Mouse (Mus musculus): Measurements from ENCODE around the gene Gm49354. TPM values are rescaled to one million over a fixed set of nuclear protein-coding genes. Genes with fewer than 3 reads are reported as not detected.
"Not testable (repeated sequence)": the region's sequence is repeated elsewhere in the genome, so short reads cannot be mapped to it uniquely, and the experiment has no call there.

Gm49354 gene
- total RNA-seq, 2 experiments from 2014 or later: not detected

DNA sequence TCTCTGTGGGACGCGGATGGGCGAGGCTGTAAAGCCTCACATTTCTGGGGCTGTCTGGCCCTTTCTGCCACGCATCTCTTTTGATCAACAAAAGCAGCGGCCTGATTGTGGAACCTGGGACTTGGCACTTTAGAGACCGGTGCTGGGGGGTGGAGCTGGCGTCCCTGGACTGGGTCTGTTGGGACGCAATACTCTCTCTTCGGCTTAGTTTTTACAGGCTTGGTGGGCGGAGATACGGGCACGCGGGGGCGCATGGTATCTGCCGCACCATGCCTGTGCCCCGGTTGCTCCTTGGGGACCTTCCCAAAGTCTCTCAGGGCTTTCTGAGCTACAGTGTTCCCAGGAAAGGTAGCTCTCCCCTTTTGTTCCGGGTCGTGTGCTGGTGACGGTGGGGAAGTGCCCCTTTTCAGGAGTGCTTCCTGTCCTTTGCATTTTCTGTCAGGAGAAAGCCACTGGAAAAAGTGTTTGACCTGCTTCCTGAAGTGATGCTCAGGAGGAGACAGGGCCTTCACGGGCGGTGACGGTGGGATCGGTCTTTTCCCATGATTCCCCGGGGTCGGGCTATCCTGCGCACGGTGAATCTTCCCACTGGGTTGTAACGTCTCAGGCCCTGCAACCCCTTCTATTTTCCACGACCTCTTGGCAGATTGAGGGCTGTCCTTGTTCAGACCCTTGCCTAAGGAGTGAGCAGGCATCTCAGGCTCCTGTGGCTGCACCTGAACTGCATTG, 55.7 kb downstream of the Gm49354 start:
- intact Hi-C loops (cut with DNase I): loop anchor here (5.0 to 10.0 kb wide), 2 partner anchors 49 to 192 kb away; partner anchors contain the start of gene Golm1
- no peak for DNase-seq (ENCODE audit: extremely low spot score in 1 of 2, low spot score in 2 of 2)

DNA sequence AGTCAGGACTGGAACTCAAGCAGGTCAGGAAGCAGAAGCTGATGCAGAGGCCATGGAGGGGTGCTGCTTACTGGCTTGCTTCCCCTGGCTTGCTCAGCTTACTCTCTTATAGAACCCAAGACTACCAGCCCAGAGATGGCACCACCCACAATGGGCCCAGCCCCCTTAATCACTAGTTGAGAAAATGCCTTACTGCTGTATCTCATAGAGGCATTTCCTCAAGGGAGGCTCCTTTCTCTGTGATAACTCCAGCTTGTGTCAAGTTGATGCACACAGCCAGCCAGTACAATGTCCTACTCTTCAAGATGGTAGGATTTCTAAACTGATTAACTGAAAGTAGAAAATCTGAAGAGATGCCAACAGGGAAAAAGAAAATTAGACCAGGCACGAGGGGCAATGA, 60.0 kb downstream of the Gm49354 start:
- not testable (repeated sequence) for DNase-seq (ENCODE audit: extremely low spot score in 1 of 2, low spot score in 2 of 2)
- intact Hi-C loops (cut with DNase I): loop anchor here (10.0 kb wide), 1 partner anchor 187 kb away; no protein-coding TSS in a partner anchor

DNA sequence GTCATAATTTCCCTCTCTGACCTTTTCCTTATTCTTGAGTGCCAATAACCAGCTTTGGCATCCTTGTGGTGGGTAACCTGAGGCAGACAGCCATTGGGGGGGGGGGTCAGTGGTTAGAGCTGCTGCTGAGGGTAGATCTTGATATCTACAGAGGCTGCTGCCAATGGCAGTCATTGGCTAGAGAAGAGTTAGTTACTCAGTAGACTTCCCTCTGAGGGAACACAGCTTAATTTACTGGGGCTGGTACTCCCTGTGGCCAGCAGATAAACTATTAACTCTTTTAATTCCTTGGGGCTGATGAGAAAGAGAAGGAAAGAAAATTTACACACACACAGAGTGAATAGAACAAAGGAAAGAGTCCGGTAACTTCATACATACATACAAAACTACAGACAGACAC, 62.6 kb downstream of the Gm49354 start:
- no peak for DNase-seq (ENCODE audit: extremely low spot score in 1 of 2, low spot score in 2 of 2)
- intact Hi-C loops (cut with DNase I): no loop called here

DNA sequence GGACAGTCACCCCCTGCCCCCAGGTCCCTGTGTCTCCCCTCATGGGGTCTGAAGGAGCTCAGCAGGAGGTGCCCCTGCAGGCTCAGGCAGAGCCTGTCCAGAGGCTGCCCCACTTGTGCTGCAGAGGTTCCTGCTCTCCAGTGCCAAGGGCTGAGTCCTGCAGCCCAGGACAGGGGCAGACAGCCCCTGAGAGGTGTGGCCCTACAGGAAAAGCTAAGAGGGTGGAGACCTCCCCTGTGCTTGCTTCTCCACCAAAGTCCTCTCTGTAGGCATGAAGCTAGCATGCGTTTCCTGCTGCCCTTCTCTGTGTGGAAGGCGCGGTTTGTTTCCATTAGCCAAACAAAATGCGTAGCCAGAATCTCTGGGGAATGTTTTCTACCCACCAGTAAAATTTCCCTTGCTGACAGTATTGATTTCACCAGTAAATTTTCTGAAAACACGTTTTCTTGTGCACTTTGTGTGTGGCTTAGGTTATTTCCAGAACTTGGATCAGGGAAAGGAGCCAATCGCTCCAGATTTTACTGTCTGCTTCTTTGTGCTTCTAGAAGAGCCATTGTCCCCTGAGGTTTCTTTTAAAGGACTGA, 63.1 kb downstream of the Gm49354 start:
- peak in 1 of 2 experiments; percentile 53 for DNase-seq (ENCODE audit: extremely low spot score in 1 of 2, low spot score in 2 of 2)
- intact Hi-C loops (cut with DNase I): not testable (repeated sequence)

DNA sequence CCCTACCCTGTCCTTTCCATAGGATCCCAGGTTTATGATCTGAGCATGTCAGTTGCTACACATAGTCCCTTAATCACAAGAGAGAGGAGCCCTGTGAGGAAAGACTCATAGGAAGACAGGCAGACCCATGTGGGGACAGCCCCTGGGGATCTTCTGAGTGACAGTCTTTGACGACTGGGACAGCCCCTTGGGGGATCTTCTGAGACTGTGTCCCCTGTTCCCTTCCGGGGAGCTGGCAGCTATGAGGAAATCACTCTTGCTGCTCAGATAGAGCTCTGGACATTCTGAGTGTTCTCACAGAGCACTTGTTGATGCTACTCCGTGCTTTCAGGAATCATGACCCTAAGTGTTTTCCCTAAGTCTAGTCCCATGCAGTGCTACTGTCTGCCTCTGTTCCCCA, 68.3 kb downstream of the Gm49354 start:
- intact Hi-C loops (cut with DNase I): no loop called here
- no peak for DNase-seq (ENCODE audit: extremely low spot score in 1 of 2, low spot score in 2 of 2)

DNA sequence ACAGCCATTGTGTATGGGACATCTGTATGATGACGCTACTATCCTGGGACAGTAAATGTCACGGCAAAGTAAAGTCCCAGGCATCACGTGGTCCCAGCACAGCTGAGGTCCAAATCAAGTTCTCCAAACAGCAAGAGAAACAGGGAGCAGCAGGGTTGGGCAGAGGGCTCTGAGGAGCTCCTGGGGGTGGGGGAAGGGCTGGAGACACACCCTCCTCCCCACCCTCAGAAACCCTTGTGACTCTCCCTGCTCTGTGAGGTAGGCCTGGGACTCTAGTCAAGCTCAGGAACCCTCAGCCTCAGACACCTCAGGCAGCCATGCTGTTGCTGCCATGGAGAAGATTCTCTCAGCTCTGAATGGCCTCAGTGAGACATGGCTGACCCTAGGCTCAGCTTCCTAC, 70.1 kb downstream of the Gm49354 start, which contains the start of gene Spata31d1b:
Spata31d1b (plus strand) TSS at position 301 of the 400 bp plus-strand sequence.
- DNase-seq (ENCODE audit: extremely low spot score in 1 of 2, low spot score in 2 of 2); intact Hi-C loops (cut with DNase I): not testable (repeated sequence)

DNA sequence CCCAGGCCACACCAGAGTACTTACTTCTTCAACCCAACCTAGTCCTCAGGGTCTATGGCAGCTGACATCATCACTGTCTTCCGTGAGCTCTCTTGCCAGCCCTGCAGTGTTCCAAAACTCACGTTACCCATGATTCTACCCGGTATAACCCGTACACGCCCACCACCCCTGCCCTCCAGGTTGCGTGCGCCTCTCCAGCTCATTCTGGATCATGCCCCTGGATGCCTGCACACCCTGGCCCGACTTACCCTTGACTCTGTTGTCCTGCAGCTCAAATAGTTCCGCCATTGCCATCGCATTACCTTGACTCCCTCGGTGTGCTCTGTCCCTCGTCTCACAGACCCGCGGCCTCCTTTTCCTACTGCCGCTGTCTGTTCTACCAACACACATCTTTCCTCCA, 71.8 kb downstream of the Gm49354 start, which contains the start of gene Spata31d1a:
Spata31d1a (minus strand) TSS at position 101 of the 400 bp plus-strand sequence.
- no peak for DNase-seq (ENCODE audit: extremely low spot score in 1 of 2, low spot score in 2 of 2)
- intact Hi-C loops (cut with DNase I): no loop called here

Other genes with a start within 250 kb of the Gm49354 start
- gene Agtpbp1, start 197.0 kb downstream of the Gm49354 start, total RNA-seq (2021): 100 to 1,000 TPM; 390 to 408 TPM
- gene Naa35, start 197.0 kb downstream of the Gm49354 start, total RNA-seq (2021): 100 to 1,000 TPM in 1 of 2 experiments, 10 to 100 TPM in 1; 99.0 to 107 TPM
- 10 to 100 TPM; 15.5 to 15.9 TPM for gene Golm1, start 106.4 kb downstream of the Gm49354 start, total RNA-seq (2021)
- not detected for gene 4921517D22Rik, start 88.1 kb downstream of the Gm49354 start, total RNA-seq (2021)
- gene Spata31d1a, start 71.9 kb downstream of the Gm49354 start, total RNA-seq (2021): under 1 TPM; 0.19 to 0.20 TPM
- not detected for gene Spata31d1b, start 70.0 kb downstream of the Gm49354 start, total RNA-seq (2021)
- gene Spata31d1d, start 50.5 kb downstream of the Gm49354 start, total RNA-seq (2021): not detected
- gene 1700014D04Rik, start 35.5 kb downstream of the Gm49354 start, total RNA-seq (2021): under 1 TPM; 0.43 to 0.81 TPM
- gene Isca1, start 12.4 kb downstream of the Gm49354 start, total RNA-seq (2021): 100 to 1,000 TPM; 101 to 107 TPM
- gene Tut7, start 40.9 kb upstream of the Gm49354 start, total RNA-seq (2021): 10 to 100 TPM; 67.4 to 67.6 TPM

Measured in left cerebral cortex, postnatal 10 days (tissue).